Mouse (Mus musculus) hindbrain, embryonic 12.5 days (tissue): ENCODE results near the gene Odf3l1. TPM values are rescaled to one million over a fixed set of nuclear protein-coding genes. Genes with fewer than 3 reads are reported as not detected.
A peak's percentile ranks its signal among the peaks of the same experiment; 100 is the strongest.

Experiments
- ATAC-seq: fragments of 200-750 bp; cut with Nextera tagmentation; 2 replicates; pipeline ENCODE4 v1.8.0; 2017; ENCODE audit warnings: moderate TSS enrichment; ENCODE audit not compliant: low FRiP score
- H3K27ac ChIP-seq: fragments of 300-500 bp; sonication (generic); 2 replicates; pipeline ENCODE4 v1.5.1; 2016; ENCODE audit warnings: mild to moderate bottlenecking
- H3K27me3 ChIP-seq: fragments of 300-500 bp; sonication (generic); 2 replicates; pipeline ENCODE4 v1.6.1; 2016; ENCODE audit warnings: mild to moderate bottlenecking
- H3K36me3 ChIP-seq: fragments of 300-500 bp; sonication (generic); 2 replicates; pipeline ENCODE4 v1.6.1; 2016; ENCODE audit warnings: mild to moderate bottlenecking
- H3K4me1 ChIP-seq: fragments of 300-500 bp; sonication (generic); 2 replicates; pipeline ENCODE4 v1.6.1; 2016
- H3K4me2 ChIP-seq: fragments of 300-500 bp; sonication (generic); replicated peaks from 2 replicates; pipeline ENCODE4 v1.6.1; 2016; ENCODE audit warnings: mild to moderate bottlenecking
- H3K4me3 ChIP-seq: fragments of 300-500 bp; sonication (generic); 2 replicates; pipeline ENCODE4 v1.5.1; 2016; ENCODE audit warnings: mild to moderate bottlenecking
- H3K9ac ChIP-seq: fragments of 300-500 bp; sonication (generic); 2 replicates; pipeline ENCODE4 v1.6.1; 2016; ENCODE audit warnings: mild to moderate bottlenecking, moderate library complexity
- H3K9me3 ChIP-seq: fragments of 300-500 bp; sonication (generic); replicated peaks from 2 replicates; pipeline ENCODE4 v1.6.1; 2016; ENCODE audit warnings: mild to moderate bottlenecking
- WGBS: fragments of 180-500 bp; shearing (Covaris S2); methylation state at CpG from one replicate; pipeline ENCODE4 v1.1.7; 2016; 5-methylcytosine and 5-hydroxymethylcytosine counted together
- polyA plus RNA-seq: library from polyadenylated mRNA; unstranded; fragments of >200 nt; fragmentation: Nextera tagmentation; extraction: Ambion mirVana; gene quantifications from 2 replicates; pipeline ENCODE4 v1.2.1, GENCODE M21; 2016

Odf3l1 gene
- polyA plus RNA-seq, 1 experiment from 2014 or later, result 0.54 TPM

- H3K9me3 ChIP-seq, result no peaks in the 10 kb centered on the region
- no peak overlapping the region for H3K4me3 ChIP-seq
- H3K27me3 ChIP-seq, result peaks cover 12% of the 10 kb centered on the region
- no peak for ATAC-seq
- H3K36me3 ChIP-seq, result no peaks in the 10 kb centered on the region
- H3K4me1 ChIP-seq, result peaks cover 41% of the 10 kb centered on the region
- H3K9ac ChIP-seq, result no peak overlapping the region
- H3K4me2 ChIP-seq, result no peak overlapping the region
- WGBS, result 66% methylated on average over 5 of the region's 5 CpGs
- H3K27ac ChIP-seq, result 0 out of 2 replicates have a peak overlapping the region, but pooled peaks have one; percentile 5
These were observed 23.8 kb downstream of the Odf3l1 start for GRCm38 (mm10) chr9:56840721-56841120.

GRCm38 (mm10) chr9:56835152-56835551, 29.3 kb downstream of the Odf3l1 start:
- Histone ChIP-seq H3K4me3 (no peak overlapping the region), H3K9me3 (no peaks in the 10 kb centered on the region), H3K9ac (no peak overlapping the region), H3K27ac (no peak overlapping the region), H3K36me3 (no peaks in the 10 kb centered on the region), H3K27me3 (peaks cover 9% of the 10 kb centered on the region), H3K4me1 (peaks cover 17% of the 10 kb centered on the region), H3K4me2 (no peak overlapping the region)
- ATAC-seq, result no peak
- 77% methylated on average over 5 of the region's 5 CpGs for WGBS

GRCm38 (mm10) chr9:56832900-56833299, 31.6 kb downstream of the Odf3l1 start:
- ATAC-seq, result no peak
- peaks cover 9% of the 10 kb centered on the region for H3K27me3 ChIP-seq
- no peak overlapping the region for H3K4me2 ChIP-seq
- H3K9ac ChIP-seq, result no peak overlapping the region
- no peak overlapping the region for H3K27ac ChIP-seq
- H3K9me3 ChIP-seq, result no peaks in the 10 kb centered on the region
- H3K4me3 ChIP-seq, result no peak overlapping the region
- no peaks in the 10 kb centered on the region for H3K36me3 ChIP-seq
- H3K4me1 ChIP-seq, result peaks cover 19% of the 10 kb centered on the region
- 33% methylated on average over 6 of the region's 6 CpGs for WGBS

GRCm38 (mm10) chr9:56831904-56832303, 32.6 kb downstream of the Odf3l1 start:
- H3K4me2 ChIP-seq, result no peak overlapping the region
- 88% methylated on average over 3 of the region's 3 CpGs for WGBS
- H3K4me1 ChIP-seq, result peaks cover 19% of the 10 kb centered on the region
- ATAC-seq, result no peak
- H3K9ac ChIP-seq, result no peak overlapping the region
- H3K36me3 ChIP-seq, result no peaks in the 10 kb centered on the region
- H3K27me3 ChIP-seq, result peaks cover 13% of the 10 kb centered on the region
- H3K4me3 ChIP-seq, result no peak overlapping the region
- H3K27ac ChIP-seq, result no peak overlapping the region
- H3K9me3 ChIP-seq, result no peaks in the 10 kb centered on the region

- WGBS, result 18% methylated on average over 4 of the region's 4 CpGs
- Histone ChIP-seq H3K4me1 (peaks cover 28% of the 10 kb centered on the region), H3K36me3 (no peaks in the 10 kb centered on the region), H3K27ac (peak overlapping the region; percentile 42; the same call in 1 of the 2 replicates), H3K4me3 (no peak overlapping the region), H3K4me2 (no peak overlapping the region), H3K9me3 (no peaks in the 10 kb centered on the region), H3K9ac (no peak overlapping the region), H3K27me3 (peaks cover 12% of the 10 kb centered on the region; the same call in 1 of the 2 replicates)
- peak; percentile 75 for ATAC-seq
These were observed 34.3 kb downstream of the Odf3l1 start for GRCm38 (mm10) chr9:56830162-56830561.

- no peak overlapping the region for H3K4me2 ChIP-seq
- peaks cover 36% of the 10 kb centered on the region for H3K4me1 ChIP-seq
- no peak overlapping the region for H3K9ac ChIP-seq
- peaks cover 12% of the 10 kb centered on the region; the same call in 1 of the 2 replicates for H3K27me3 ChIP-seq
- no peak overlapping the region for H3K27ac ChIP-seq
- H3K9me3 ChIP-seq, result no peaks in the 10 kb centered on the region
- 83% methylated on average over 6 of the region's 6 CpGs for WGBS
- ATAC-seq, result no peak
- no peak overlapping the region for H3K4me3 ChIP-seq
- no peaks in the 10 kb centered on the region for H3K36me3 ChIP-seq
These were observed 35.6 kb downstream of the Odf3l1 start for GRCm38 (mm10) chr9:56828841-56829240.

GRCm38 (mm10) chr9:56828146-56828545, 36.3 kb downstream of the Odf3l1 start:
- H3K4me1 ChIP-seq, result peaks cover 36% of the 10 kb centered on the region
- 34% methylated on average over 9 of the region's 9 CpGs for WGBS
- H3K4me2 ChIP-seq, result no peak overlapping the region
- H3K36me3 ChIP-seq, result no peaks in the 10 kb centered on the region
- H3K9me3 ChIP-seq, result no peaks in the 10 kb centered on the region
- no peak for ATAC-seq
- peaks cover 12% of the 10 kb centered on the region; the same call in 1 of the 2 replicates for H3K27me3 ChIP-seq
- no peak overlapping the region for H3K27ac ChIP-seq
- H3K9ac ChIP-seq, result no peak overlapping the region
- H3K4me3 ChIP-seq, result no peak overlapping the region

- peak; percentile 52; the same call in 1 of the 2 replicates for ATAC-seq
- Histone ChIP-seq H3K9ac (peak overlapping the region; percentile 47), H3K9me3 (no peaks in the 10 kb centered on the region), H3K4me1 (peaks cover 30% of the 10 kb centered on the region), H3K36me3 (no peaks in the 10 kb centered on the region), H3K4me2 (peak overlapping the region; percentile 53), H3K27ac (peak overlapping the region; percentile 64), H3K27me3 (peaks cover 6% of the 10 kb centered on the region; the same call in 1 of the 2 replicates), H3K4me3 (peak overlapping the region; percentile 19)
- 11% methylated on average over 21 of the region's 21 CpGs for WGBS
These were observed 38.8 kb downstream of the Odf3l1 start for GRCm38 (mm10) chr9:56825476-56826213.

- H3K4me2 ChIP-seq, result no peak overlapping the region
These were observed 39.6 kb downstream of the Odf3l1 start for GRCm38 (mm10) chr9:56824900-56825299.

GRCm38 (mm10) chr9:56810916-56811315, 53.6 kb downstream of the Odf3l1 start:
- Histone ChIP-seq H3K27me3 (peaks cover 19% of the 10 kb centered on the region; the same call in 1 of the 2 replicates), H3K4me2 (no peak overlapping the region), H3K4me1 (no peaks in the 10 kb centered on the region), H3K4me3 (no peak overlapping the region), H3K36me3 (no peaks in the 10 kb centered on the region), H3K9ac (no peak overlapping the region), H3K27ac (no peak overlapping the region), H3K9me3 (peaks cover 5% of the 10 kb centered on the region; the same call in 1 of the 2 replicates)
- ATAC-seq, result no peak
- WGBS, result 82% methylated on average over 1 of the region's 1 CpGs

More at GRCm38 (mm10) chr9:56824900-56825299, 39.6 kb downstream of the Odf3l1 start:
- Histone ChIP-seq H3K27ac (no peak overlapping the region), H3K4me1 (peaks cover 22% of the 10 kb centered on the region), H3K9me3 (no peaks in the 10 kb centered on the region), H3K9ac (no peak overlapping the region), H3K4me3 (no peak overlapping the region), H3K27me3 (peaks cover 6% of the 10 kb centered on the region; the same call in 1 of the 2 replicates), H3K36me3 (no peaks in the 10 kb centered on the region)
- 6% methylated on average over 3 of the region's 3 CpGs for WGBS
- no peak for ATAC-seq

GRCm38 (mm10) chr9:56807990-56808389, 56.5 kb downstream of the Odf3l1 start:
- H3K27ac ChIP-seq, result no peak overlapping the region
- H3K4me1 ChIP-seq, result no peaks in the 10 kb centered on the region
- no peaks in the 10 kb centered on the region for H3K36me3 ChIP-seq
- H3K9ac ChIP-seq, result no peak overlapping the region
- 82% methylated on average over 6 of the region's 6 CpGs for WGBS
- ATAC-seq, result no peak
- no peak overlapping the region for H3K4me2 ChIP-seq
- peaks cover 5% of the 10 kb centered on the region; the same call in 1 of the 2 replicates for H3K9me3 ChIP-seq
- H3K4me3 ChIP-seq, result no peak overlapping the region
- H3K27me3 ChIP-seq, result 0 out of 2 replicates have a peak, but pooled peaks cover 9% of the 10 kb centered on the region

- Histone ChIP-seq H3K9me3 (no peaks in the 10 kb centered on the region), H3K27ac (no peak overlapping the region), H3K9ac (no peak overlapping the region), H3K4me1 (no peaks in the 10 kb centered on the region), H3K36me3 (no peaks in the 10 kb centered on the region), H3K4me2 (no peak overlapping the region), H3K4me3 (no peak overlapping the region), H3K27me3 (peaks cover 18% of the 10 kb centered on the region)
- ATAC-seq, result no peak
- WGBS, result 87% methylated on average over 7 of the region's 7 CpGs
These were observed 61.3 kb downstream of the Odf3l1 start for GRCm38 (mm10) chr9:56803146-56803545.
